Mouse (Mus musculus): ENCODE results near the gene Cdk14.

DNA sequence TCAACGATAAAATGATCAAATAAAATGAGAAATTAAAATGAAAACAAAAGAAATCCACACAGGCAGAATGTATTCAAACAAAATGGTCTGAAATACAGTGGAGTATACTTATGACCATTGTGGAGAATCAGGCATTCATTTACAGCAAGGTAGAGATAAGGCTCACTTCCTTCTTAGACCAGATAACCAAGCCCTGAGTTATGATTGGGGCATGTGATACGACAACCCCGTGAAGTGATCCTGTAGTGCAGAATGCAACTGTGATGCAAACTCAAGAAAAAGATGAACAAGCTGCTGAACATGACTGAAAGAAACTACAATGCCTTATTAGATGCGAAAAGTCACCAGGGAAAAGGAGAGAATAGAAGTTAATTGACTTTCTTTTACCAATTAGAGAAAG lies 295.5 kb downstream of the Cdk14 start:
- TF ChIP-seq POLR2A (IDR thresholded peaks at IDR 0.05; ENCODE audit: low read depth, low read length) = no peak
- no peak for TF ChIP-seq CTCF (conservative IDR thresholded peaks at IDR 0.05; ENCODE audit: insufficient read depth, insufficient read length, low read depth, low read length)

All from kidney, adult 2 months (tissue).